Mouse (Mus musculus) neural tube, embryonic 15.5 days (tissue): ENCODE results near the gene Zfp512b. TPM values are rescaled to one million over a fixed set of nuclear protein-coding genes. Genes with fewer than 3 reads are reported as not detected.

Experiments used
- ATAC-seq: fragments of 200-750 bp; cut with Nextera tagmentation; 2 replicates; pipeline ENCODE4 v1.8.0; 2017; ENCODE audit warnings: mild to moderate bottlenecking, moderate TSS enrichment, moderate library complexity; ENCODE audit not compliant: low FRiP score
- H3K27ac ChIP-seq: fragments of 300-500 bp; sonication (generic); replicated peaks from 2 replicates; pipeline ENCODE4 v1.5.1; 2015; ENCODE audit warnings: mild to moderate bottlenecking, inconsistent platforms
- H3K27me3 ChIP-seq: fragments of 300-500 bp; sonication (generic); replicated peaks from 2 replicates; pipeline ENCODE4 v1.6.1; 2015; ENCODE audit warnings: inconsistent platforms
- H3K36me3 ChIP-seq: fragments of 300-500 bp; sonication (generic); 2 replicates; pipeline ENCODE4 v1.6.1; 2015; ENCODE audit warnings: inconsistent platforms
- H3K4me1 ChIP-seq: fragments of 300-500 bp; sonication (generic); 2 replicates; pipeline ENCODE4 v1.6.1; 2015; ENCODE audit warnings: inconsistent platforms
- H3K4me2 ChIP-seq: fragments of 300-500 bp; sonication (generic); 2 replicates; pipeline ENCODE4 v1.6.1; 2015; ENCODE audit warnings: inconsistent platforms, mild to moderate bottlenecking, moderate library complexity
- H3K4me3 ChIP-seq: fragments of 300-500 bp; sonication (generic); replicated peaks from 2 replicates; pipeline ENCODE4 v1.5.1; 2015; ENCODE audit warnings: mild to moderate bottlenecking, inconsistent platforms
- H3K9ac ChIP-seq: fragments of 300-500 bp; sonication (generic); replicated peaks from 2 replicates; pipeline ENCODE4 v1.6.1; 2015; ENCODE audit warnings: mild to moderate bottlenecking, inconsistent platforms
- H3K9me3 ChIP-seq: fragments of 300-500 bp; sonication (generic); replicated peaks from 2 replicates; pipeline ENCODE4 v1.6.1; 2016; ENCODE audit warnings: inconsistent platforms
- WGBS: fragments of 180-500 bp; shearing (Covaris S2); methylation state at CpG from one replicate; pipeline ENCODE4 v1.1.7; 2015; ENCODE audit warnings: mixed read lengths; 5-methylcytosine and 5-hydroxymethylcytosine counted together
- polyA plus RNA-seq: library from polyadenylated mRNA; unstranded; fragments of >200 nt; fragmentation: Nextera tagmentation; extraction: Ambion mirVana; gene quantifications from 2 replicates; pipeline ENCODE4 v1.2.1, GENCODE M21; 2015

Gene Zfp512b
- polyA plus RNA-seq, 1 experiment from 2014 or later, result 87.0 TPM

DNA sequence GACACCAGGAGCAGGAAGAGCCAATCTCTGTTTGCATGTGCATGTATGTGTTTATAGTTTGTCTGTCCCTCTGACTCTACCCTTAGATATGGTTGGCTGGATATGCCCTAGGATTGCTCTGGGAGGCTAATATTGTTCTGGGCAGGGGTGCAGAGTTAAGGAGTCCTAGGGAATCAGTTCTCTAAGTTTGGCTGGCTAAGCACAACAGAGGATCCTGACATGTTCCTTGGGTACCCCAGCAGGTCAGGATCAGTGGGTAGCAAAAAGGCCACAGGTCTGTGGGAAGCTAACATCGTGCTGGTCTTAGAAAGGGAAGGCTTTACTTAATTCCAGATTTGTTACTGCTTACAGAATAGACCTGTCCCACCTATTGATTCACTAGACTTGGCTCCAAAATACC, 12.9 kb downstream of the Zfp512b start:
- Histone ChIP-seq H3K27me3 (no peaks in the 10 kb centered on the region), H3K9ac (no peak overlapping the region), H3K36me3 (peaks cover 16% of the 10 kb centered on the region), H3K27ac (no peak overlapping the region), H3K4me1 (peaks cover 57% of the 10 kb centered on the region), H3K4me2 (no peak overlapping the region), H3K9me3 (no peaks in the 10 kb centered on the region), H3K4me3 (no peak overlapping the region)
- no peak for ATAC-seq
- 91% methylated on average over 1 of the region's 1 CpGs for WGBS

DNA sequence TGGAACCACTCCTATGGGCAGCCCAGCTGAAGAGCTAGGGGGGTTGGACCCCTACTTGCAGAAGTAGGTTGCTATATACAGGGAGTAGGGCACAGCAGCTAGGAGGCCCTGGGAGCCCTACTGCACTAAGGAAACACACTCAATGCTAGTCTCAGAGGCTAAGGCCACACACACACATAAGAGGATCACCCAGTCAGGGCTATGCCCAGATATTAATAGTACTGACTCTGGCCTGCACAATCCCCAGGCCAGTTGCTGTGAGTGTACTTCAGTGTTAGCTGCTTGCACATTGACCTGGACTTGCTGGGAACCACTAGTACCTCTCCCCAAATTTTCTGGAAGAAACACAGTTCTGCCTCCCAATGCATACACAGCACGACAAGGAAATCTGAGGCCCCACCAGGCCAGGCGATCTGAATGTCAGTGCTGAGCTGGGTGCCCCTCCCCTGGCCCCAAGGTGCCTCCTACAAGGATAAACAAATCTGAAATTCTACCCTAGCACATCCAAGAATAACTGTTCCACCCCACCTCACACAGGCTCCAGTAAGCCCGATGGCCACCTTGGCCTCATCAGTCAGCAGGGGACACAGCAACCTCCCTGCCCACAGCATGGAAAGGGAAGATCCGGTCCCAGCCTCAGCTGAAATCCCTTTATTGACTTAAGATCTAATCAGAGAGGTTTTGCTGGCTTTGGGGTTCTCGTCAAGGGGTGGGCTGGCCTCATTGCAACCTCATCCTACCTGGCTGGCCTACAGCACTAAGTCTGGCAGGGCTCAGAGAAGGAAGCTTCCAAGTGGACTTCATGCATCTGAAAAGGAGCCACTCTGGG, 13.6 kb downstream of the Zfp512b start:
- H3K9me3 ChIP-seq, result no peaks in the 10 kb centered on the region
- H3K27ac ChIP-seq, result no peak overlapping the region
- H3K4me3 ChIP-seq, result no peak overlapping the region
- H3K36me3 ChIP-seq, result peaks cover 9% of the 10 kb centered on the region; the same call in 1 of the 2 replicates
- H3K9ac ChIP-seq, result peak overlapping the region; percentile 9; the same call in 1 of the 2 replicates
- ATAC-seq, result no peak
- H3K4me1 ChIP-seq, result peaks cover 57% of the 10 kb centered on the region
- 82% methylated on average over 5 of the region's 5 CpGs for WGBS
- no peak overlapping the region for H3K4me2 ChIP-seq
- no peaks in the 10 kb centered on the region for H3K27me3 ChIP-seq

DNA sequence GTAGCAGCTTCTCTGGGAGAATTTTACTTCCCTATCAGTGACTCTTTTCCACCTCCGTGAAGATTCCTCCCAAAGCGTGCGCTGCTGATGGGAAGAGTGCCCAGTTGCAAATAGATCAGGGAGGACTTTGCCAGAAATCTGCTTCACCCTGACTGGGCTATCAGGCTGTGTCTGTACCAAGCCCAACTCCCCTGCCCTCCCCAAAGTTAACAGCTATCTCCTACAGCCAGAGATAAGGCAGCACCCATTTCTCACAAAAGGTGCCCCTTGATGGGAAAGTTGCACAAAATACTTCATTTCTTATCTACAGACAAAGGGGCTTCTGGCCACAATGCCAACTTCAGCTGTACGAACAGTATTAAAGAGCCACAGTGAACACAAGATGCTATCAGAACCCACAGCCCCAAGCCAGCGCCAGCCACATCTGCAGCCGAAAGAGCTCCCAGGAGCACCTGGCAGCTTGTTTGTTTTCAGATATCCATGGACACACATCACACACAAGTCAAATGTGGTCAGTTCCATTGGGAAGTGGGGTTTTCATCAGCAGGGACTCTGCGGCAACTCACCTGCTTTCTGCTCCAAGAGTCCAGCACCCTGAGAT, 14.5 kb downstream of the Zfp512b start:
- H3K4me3 ChIP-seq, result no peak overlapping the region
- ATAC-seq, result no peak
- H3K9me3 ChIP-seq, result no peaks in the 10 kb centered on the region
- H3K9ac ChIP-seq, result no peak overlapping the region
- peaks cover 4% of the 10 kb centered on the region; the same call in 1 of the 2 replicates for H3K36me3 ChIP-seq
- H3K27ac ChIP-seq, result no peak overlapping the region
- no peak overlapping the region for H3K4me2 ChIP-seq
- peaks cover 57% of the 10 kb centered on the region for H3K4me1 ChIP-seq
- no peaks in the 10 kb centered on the region for H3K27me3 ChIP-seq
- WGBS, result 83% methylated on average over 7 of the region's 7 CpGs

DNA sequence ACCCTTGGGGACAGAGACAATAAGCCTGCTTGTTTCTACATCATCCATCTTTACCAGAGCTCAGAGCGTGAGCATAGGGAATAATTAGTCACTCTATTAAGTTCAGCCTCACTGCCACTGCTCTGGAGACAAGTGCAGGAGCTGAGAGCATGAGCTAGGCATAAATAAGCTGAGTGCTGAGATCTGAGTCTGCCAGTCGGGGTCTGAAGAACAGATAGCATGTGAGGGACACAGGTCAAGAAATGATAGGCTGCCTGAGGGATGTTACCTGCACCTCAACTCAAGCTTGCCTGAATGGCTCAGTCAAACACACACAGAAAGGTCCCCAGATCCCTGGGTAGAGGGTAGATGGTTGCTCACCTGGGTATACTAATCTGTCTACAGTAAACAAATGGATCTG, 15.5 kb downstream of the Zfp512b start:
- H3K9me3 ChIP-seq, result no peaks in the 10 kb centered on the region
- H3K4me1 ChIP-seq, result peaks cover 52% of the 10 kb centered on the region
- no peak overlapping the region for H3K4me3 ChIP-seq
- H3K36me3 ChIP-seq, result peaks cover 5% of the 10 kb centered on the region; the same call in 1 of the 2 replicates
- H3K27ac ChIP-seq, result no peak overlapping the region
- H3K4me2 ChIP-seq, result no peak overlapping the region
- WGBS, result 20% methylated on average over 2 of the region's 2 CpGs
- no peak overlapping the region for H3K9ac ChIP-seq
- H3K27me3 ChIP-seq, result no peaks in the 10 kb centered on the region
- no peak for ATAC-seq

DNA sequence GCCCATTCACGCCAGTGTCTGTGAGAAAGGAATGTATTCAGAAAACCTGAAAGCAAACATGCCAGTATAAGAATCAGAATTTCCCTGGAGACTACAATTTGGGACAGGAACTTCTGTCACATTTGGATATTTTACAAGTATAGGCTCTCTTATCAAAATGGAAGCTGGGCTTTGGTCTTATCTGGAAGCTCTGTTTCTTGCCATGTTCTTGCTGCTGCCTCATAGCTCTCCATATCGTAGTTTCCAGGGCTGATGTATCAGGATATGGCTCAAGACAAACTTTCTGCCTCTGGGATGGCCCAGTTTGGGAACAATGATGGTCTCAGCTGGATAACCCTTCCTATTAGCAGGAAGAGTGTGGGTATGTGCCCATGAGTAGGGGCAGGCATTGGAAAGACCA, 16.0 kb downstream of the Zfp512b start:
- H3K9ac ChIP-seq, result no peak overlapping the region
- H3K4me2 ChIP-seq, result no peak overlapping the region
- no peaks in the 10 kb centered on the region for H3K27me3 ChIP-seq
- no peak overlapping the region for H3K4me3 ChIP-seq
- no peaks in the 10 kb centered on the region for H3K9me3 ChIP-seq
- peaks cover 47% of the 10 kb centered on the region for H3K4me1 ChIP-seq
- H3K27ac ChIP-seq, result no peak overlapping the region
- peaks cover 9% of the 10 kb centered on the region; the same call in 1 of the 2 replicates for H3K36me3 ChIP-seq
- WGBS, result 78% methylated on average over 2 of the region's 2 CpGs
- no peak for ATAC-seq

DNA sequence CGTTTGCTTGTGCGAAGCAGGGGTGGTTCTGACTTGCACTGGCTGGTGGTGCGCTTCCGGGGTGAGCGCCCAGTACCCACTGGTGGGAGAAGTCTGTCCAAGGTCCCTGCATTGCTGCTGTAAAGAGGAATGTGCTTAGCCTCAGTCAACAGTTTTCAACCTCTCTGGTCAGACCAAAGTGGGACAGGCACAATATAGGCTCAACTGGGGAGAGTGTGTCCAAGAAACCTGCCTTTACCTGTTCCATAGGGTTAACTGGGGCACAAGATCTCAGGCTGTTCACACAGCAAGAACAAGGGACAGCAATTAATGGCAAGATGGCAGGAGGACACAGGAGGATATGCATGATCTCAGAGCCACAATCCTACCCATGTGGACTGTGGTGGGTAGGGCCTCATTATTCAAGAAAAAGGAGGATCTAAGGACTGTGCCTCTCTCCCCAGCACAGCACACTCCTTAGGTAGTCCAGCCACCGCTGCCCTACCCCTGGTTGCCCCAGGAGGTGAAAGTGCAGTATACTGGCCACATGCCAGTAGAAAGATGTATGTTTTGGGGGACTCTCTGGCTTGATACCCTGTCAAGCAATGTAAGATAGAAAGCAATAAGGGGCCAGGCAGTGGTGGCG, 17.6 kb downstream of the Zfp512b start:
- Histone ChIP-seq H3K4me1 (peaks cover 32% of the 10 kb centered on the region), H3K27me3 (no peaks in the 10 kb centered on the region), H3K4me2 (no peak overlapping the region), H3K36me3 (peaks cover 9% of the 10 kb centered on the region; the same call in 1 of the 2 replicates), H3K27ac (no peak overlapping the region), H3K9ac (no peak overlapping the region), H3K4me3 (no peak overlapping the region), H3K9me3 (no peaks in the 10 kb centered on the region)
- no peak for ATAC-seq
- WGBS, result 92% methylated on average over 7 of the region's 7 CpGs

DNA sequence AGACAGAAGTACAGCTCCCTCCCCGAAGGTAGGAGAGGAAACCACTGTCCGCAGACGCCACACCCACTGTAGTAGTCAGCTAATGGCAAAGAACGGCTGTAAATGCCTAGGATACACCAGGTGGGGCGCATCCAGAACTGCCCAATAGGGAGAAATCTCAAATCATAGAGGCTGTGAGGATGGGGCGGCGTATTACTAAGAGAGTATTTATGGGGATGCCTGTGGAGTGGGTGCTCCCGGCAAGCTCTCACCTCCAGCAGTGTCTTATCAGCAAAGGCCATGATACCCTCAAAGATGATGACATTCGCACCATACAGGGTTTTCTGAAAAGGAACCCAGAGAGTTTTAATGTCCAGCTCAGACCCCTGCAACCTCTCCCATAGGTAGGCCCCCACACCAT, 18.6 kb downstream of the Zfp512b start:
- Histone ChIP-seq H3K27me3 (no peaks in the 10 kb centered on the region), H3K9me3 (no peaks in the 10 kb centered on the region)
- ATAC-seq, result no peak

DNA sequence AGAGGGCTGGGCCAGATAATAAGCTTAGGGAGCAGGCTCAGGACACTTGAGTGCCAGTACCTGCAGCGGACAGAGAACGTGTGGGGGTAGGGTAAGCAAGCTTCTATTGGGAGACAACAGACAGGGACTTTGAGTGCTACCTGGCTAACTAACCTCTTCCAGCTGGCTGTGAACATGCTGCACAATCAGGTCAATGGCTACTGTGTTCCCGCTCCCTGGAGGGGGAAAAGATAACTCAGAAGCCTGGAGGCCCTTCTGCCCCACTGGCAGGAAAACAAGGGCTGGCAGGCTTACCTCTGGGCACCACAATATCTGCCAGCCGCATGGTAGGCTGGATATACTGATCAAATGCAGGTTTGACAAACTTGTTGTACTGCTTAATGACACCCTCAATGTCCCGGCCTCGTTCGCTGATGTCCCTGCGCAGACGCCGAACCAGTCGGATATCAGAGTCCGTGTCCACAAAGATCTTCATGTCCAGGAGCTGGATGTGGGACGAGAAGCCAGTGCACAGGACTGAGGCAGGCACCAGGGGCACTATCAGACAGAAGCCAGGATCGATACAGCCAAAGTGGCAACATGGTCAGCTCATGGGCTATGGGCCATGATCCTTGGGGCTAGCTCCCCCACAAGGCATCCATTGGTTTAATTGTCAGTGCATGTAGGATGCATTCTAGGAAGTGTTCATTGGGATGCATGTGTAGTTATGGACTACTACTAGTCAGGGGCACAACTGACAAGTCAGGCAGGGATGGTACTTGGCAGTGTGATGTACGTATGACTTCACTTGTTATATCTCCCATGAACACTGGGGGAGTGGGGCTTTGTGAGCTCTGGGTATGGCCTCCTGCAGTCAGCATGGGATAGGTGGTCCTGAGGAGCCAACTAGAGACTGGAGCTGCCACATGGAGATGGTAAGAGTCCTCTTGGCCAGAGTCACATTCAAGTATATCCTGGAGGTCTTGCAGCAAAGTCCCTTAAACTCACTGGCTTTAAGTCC, 19.4 kb downstream of the Zfp512b start:
- Histone ChIP-seq H3K4me2 (no peak overlapping the region), H3K36me3 (peaks cover 9% of the 10 kb centered on the region; the same call in 1 of the 2 replicates), H3K9me3 (no peaks in the 10 kb centered on the region), H3K9ac (no peak overlapping the region), H3K4me3 (no peak overlapping the region), H3K27me3 (no peaks in the 10 kb centered on the region), H3K4me1 (peaks cover 16% of the 10 kb centered on the region), H3K27ac (no peak overlapping the region)
- no peak for ATAC-seq
- WGBS, result 94% methylated on average over 15 of the region's 15 CpGs

More for the DNA sequence above, 18.6 kb downstream of the Zfp512b start:
- Histone ChIP-seq H3K4me2 (no peak overlapping the region), H3K9ac (no peak overlapping the region), H3K4me3 (no peak overlapping the region), H3K36me3 (peaks cover 9% of the 10 kb centered on the region; the same call in 1 of the 2 replicates), H3K4me1 (peaks cover 23% of the 10 kb centered on the region), H3K27ac (no peak overlapping the region)
- WGBS, result 90% methylated on average over 9 of the region's 9 CpGs

DNA sequence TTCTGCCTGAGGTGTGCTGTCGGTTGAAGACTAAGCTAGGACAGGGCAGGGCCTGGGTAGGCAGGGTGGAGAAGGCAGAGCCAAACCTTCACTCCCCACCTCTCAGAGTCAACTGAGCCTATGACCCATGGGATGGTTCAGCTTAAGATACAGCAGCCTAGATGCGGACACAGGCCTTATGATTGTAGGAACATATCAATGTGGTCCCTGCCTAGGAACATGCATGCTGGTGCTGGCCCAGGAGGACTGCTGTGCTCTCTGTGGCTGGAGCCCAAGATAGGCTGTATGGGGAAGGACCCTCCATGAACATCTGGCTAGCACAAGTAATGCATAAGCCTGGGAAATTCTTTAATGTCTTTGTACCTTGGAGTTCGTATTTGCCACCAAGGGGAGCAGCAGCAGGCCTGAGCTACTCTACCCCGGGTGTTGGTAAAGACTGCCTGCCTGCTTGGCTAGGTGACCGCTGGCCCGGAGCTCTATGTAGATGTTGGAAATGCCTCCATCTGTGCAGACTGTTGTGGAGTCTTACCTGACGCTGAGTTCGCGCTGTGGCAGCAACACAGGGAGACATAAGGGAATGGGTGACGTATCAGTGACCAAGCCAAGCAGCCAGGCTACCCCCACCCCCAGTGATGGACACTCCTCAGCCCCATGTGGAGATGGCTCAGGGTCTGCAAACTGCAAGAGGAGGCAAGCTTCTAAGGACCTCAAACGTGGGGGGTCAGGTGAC, 20.5 kb downstream of the Zfp512b start:
- no peak overlapping the region for H3K9ac ChIP-seq
- 91% methylated on average over 11 of the region's 11 CpGs for WGBS
- ATAC-seq, result no peak

DNA sequence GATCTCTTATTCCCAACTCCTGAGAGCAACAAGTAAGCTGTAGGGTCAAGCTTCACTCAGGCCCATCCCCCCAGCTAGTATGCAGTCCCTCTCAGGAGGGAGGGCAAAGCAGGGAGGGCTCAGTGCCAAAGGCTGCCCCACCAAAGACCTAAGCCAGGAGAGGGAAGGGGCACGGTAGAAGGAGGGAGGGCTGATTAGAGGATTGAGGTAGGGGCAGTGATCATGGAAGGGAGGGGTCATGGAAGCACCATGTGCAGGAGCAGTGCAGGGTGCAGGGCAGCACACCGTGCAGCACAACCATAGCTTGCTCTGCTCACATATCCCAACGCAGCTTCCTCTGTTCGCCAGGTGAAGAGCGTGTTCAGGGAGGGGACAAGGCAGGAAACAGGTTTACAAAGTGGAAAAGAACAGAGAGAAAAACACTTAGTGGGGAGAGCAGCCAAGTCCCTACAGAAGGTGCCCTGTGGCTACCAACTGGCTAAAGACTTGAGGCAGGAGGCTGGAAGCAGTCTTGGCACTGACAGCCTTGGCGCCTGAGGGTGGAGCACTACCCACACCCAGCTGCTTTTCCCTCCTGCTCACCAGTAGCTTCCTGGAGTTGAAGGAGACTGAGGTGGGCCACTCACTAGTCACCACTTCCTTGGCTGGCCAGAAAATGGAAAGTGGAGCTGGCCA, 21.5 kb downstream of the Zfp512b start:
- Histone ChIP-seq H3K27ac (no peak overlapping the region), H3K4me1 (no peaks in the 10 kb centered on the region), H3K36me3 (peaks cover 9% of the 10 kb centered on the region; the same call in 1 of the 2 replicates), H3K9me3 (no peaks in the 10 kb centered on the region), H3K4me3 (no peak overlapping the region), H3K4me2 (no peak overlapping the region), H3K9ac (no peak overlapping the region), H3K27me3 (no peaks in the 10 kb centered on the region)
- ATAC-seq, result no peak
- WGBS, result 79% methylated on average over 6 of the region's 6 CpGs

More for the DNA sequence above, 20.5 kb downstream of the Zfp512b start:
- Histone ChIP-seq H3K36me3 (peaks cover 9% of the 10 kb centered on the region; the same call in 1 of the 2 replicates), H3K27ac (no peak overlapping the region), H3K27me3 (no peaks in the 10 kb centered on the region), H3K4me3 (no peak overlapping the region), H3K4me2 (no peak overlapping the region), H3K9me3 (no peaks in the 10 kb centered on the region), H3K4me1 (peaks cover 5% of the 10 kb centered on the region)
